Mouse (Mus musculus): ENCODE data around the gene Ppt2.

Gene Ppt2

GRCm38 (mm10) chr17:34627943-34628643 lies at the start of gene Ppt2:
Gene Ppt2 (minus strand): TSS chr17:34628510.
- H3K36me3 ChIP-seq (ENCODE audit: control insufficient read depth, insufficient read depth, low read length, poor library complexity, severe bottlenecking) = no peaks in the 10 kb centered on the region
- H3K27me3 ChIP-seq (ENCODE audit: control insufficient read depth, insufficient read depth, low read length, poor library complexity, severe bottlenecking) = no peaks in the 10 kb centered on the region; the same call in 1 of the 2 replicates
- DNase-seq (ENCODE audit: low read depth, low spot score) = no peak

GRCm38 (mm10) chr17:34676671-34677070 lies 48.4 kb upstream of the Ppt2 start:
- no peaks in the 10 kb centered on the region for H3K27me3 ChIP-seq (ENCODE audit: control insufficient read depth, insufficient read depth, low read length, poor library complexity, severe bottlenecking)
- DNase-seq (ENCODE audit: low read depth, low spot score) = no peak
- no peaks in the 10 kb centered on the region for H3K36me3 ChIP-seq (ENCODE audit: control insufficient read depth, insufficient read depth, low read length, poor library complexity, severe bottlenecking)

- no peak for DNase-seq (ENCODE audit: low read depth, low spot score)
- H3K27me3 ChIP-seq (ENCODE audit: control insufficient read depth, insufficient read depth, low read length, poor library complexity, severe bottlenecking) = no peaks in the 10 kb centered on the region
These were observed 47.8 kb upstream of the Ppt2 start for GRCm38 (mm10) chr17:34676093-34676460.

DNA sequence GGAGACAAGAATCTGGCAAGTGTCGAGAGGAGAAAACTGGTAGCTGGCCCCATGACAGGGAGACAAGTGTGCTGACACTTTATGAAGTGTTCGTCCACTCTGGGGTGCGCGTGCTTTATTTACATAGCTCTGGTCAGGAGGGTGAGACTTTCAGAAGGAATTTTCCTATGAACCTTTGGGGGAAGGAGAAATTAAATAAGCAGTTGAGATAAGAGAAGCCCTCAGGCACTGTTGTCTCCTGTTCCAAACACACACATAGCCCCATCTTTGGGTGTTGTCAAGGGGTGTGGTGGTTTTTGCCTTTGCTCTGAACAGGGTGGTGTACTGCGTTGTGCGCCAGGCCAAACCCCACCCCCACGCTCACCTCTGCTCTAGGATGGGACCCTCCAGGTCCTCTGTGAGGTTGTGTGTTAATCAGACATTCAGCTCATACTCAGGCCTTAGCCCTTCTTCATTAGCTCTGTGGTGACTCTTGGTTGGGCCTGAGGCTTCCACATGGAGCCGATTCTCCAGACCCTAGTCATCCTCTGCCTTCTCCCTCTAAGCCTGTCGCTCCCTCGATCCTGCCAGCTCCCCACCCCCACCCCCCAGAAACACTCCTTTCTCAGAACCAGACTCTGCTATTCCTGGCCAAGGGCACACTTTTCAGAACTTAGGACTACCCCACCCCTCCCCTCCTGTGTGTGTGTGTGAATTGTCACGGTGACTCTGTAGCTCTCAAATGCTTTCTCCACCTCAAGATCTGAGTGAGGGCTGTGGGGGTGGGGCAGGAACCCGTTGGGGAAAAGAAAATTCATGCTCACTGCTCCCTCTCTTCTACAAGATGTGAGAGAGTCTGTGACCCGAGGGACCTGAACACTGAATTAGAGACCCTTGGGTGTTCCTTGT lies 47.1 kb upstream of the Ppt2 start:
- no peaks in the 10 kb centered on the region; the same call in 1 of the 2 replicates for H3K27me3 ChIP-seq (ENCODE audit: control insufficient read depth, insufficient read depth, low read length, poor library complexity, severe bottlenecking)
- DNase-seq (ENCODE audit: low read depth, low spot score) = no peak
- H3K36me3 ChIP-seq (ENCODE audit: control insufficient read depth, insufficient read depth, low read length, poor library complexity, severe bottlenecking) = no peaks in the 10 kb centered on the region

More at GRCm38 (mm10) chr17:34676093-34676460, 47.8 kb upstream of the Ppt2 start:
- H3K36me3 ChIP-seq (ENCODE audit: control insufficient read depth, insufficient read depth, low read length, poor library complexity, severe bottlenecking) = no peaks in the 10 kb centered on the region

DNA sequence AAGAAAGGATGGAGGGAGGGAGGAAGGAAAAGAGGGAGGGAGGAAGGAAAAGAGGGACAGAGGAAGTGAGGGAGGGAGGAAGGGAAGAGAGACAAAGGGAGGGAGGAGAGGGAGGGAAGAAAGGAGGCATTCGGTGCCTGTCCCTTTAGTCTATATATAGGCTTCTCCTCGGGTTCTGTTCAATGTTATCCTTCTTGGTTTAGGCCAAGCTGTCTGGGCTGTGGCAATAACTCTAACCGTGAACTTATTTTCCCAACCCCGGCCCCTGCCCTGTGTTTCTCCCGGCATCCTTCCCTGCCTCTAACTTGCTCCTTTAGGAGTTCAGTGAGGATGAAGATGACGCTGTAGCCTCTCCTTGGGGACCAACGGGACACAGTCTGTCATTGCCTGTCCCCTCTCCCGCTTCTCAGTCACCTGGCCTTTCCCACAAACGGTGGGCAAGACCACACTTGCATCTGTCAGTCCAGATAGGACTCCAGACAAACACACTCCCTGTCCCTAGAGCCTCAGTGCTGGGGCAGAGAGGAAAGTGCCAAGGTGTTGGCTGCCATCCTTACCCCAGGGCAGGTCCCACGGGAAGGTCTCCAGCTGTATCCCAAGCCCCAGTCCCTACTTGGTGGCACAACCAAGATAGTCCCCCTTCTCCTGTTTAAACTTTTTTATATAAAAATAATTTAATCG lies 46.4 kb upstream of the Ppt2 start:
- DNase-seq (ENCODE audit: low read depth, low spot score) = no peak
- Histone ChIP-seq H3K36me3 (ENCODE audit: control insufficient read depth, insufficient read depth, low read length, poor library complexity, severe bottlenecking) (no peaks in the 10 kb centered on the region), H3K27me3 (ENCODE audit: control insufficient read depth, insufficient read depth, low read length, poor library complexity, severe bottlenecking) (no peaks in the 10 kb centered on the region; the same call in 1 of the 2 replicates)

GRCm38 (mm10) chr17:34673139-34673538 lies 44.8 kb upstream of the Ppt2 start:
- no peak for DNase-seq (ENCODE audit: low read depth, low spot score)
- Histone ChIP-seq H3K27me3 (ENCODE audit: control insufficient read depth, insufficient read depth, low read length, poor library complexity, severe bottlenecking) (no peaks in the 10 kb centered on the region; the same call in 1 of the 2 replicates), H3K36me3 (ENCODE audit: control insufficient read depth, insufficient read depth, low read length, poor library complexity, severe bottlenecking) (no peaks in the 10 kb centered on the region)

DNA sequence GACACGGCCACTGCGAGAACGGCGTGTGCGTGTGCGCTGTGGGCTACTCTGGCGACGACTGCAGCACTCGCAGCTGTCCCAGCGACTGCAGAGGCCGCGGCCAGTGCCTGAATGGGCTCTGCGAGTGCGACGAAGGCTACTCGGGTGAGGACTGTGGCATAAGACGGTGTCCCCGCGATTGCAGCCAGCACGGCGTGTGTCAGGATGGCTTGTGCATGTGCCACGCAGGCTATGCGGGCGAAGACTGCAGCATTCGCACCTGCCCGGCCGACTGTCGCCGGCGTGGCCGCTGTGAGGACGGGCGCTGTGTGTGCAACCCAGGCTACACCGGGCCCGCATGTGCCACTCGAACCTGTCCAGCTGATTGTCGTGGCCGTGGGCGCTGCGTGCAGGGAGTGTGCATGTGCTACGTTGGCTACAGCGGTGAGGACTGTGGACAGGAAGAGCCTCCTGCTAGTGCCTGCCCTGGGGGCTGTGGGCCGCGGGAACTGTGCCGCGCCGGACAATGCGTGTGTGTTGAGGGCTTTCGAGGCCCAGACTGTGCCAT lies 44.0 kb upstream of the Ppt2 start:
- Histone ChIP-seq H3K27me3 (ENCODE audit: control insufficient read depth, insufficient read depth, low read length, poor library complexity, severe bottlenecking) (no peaks in the 10 kb centered on the region; the same call in 1 of the 2 replicates), H3K36me3 (ENCODE audit: control insufficient read depth, insufficient read depth, low read length, poor library complexity, severe bottlenecking) (no peaks in the 10 kb centered on the region)
- no peak for DNase-seq (ENCODE audit: low read depth, low spot score)

DNA sequence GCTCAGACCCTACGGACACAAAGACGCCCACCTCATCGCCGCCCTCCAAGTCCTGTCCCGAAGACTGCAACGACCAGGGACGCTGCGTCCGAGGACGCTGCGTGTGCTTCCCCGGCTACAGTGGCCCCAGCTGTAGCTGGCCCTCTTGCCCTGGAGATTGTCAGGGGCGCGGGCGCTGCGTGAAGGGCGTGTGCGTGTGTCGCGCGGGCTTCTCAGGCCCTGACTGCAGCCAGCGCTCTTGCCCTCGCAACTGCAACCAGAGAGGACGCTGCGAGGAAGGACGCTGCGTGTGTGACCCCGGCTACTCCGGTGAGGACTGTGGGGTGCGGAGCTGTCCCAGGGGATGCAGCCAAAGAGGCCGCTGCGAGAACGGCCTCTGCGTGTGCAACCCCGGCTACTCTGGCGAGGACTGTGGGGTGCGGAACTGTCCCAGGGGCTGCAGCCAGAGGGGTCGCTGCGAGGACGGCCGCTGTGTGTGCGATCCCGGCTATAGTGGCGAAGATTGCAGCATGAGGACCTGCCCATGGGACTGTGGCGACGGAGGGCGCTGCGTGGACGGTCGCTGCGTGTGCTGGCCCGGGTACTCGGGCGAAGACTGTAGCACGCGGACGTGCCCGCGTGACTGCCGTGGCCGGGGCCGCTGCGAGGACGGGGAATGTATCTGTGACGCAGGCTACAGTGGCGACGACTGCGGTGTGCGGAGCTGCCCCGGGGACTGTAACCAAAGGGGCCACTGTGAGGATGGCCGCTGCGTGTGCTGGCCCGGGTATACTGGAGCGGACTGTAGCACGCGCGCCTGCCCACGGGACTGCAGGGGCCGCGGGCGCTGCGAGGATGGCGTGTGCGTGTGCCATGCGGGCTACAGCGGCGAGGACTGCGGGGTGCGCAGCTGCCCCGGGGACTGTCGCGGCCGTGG lies 43.1 kb upstream of the Ppt2 start:
- no peak for DNase-seq (ENCODE audit: low read depth, low spot score)
- no peaks in the 10 kb centered on the region; the same call in 1 of the 2 replicates for H3K27me3 ChIP-seq (ENCODE audit: control insufficient read depth, insufficient read depth, low read length, poor library complexity, severe bottlenecking)
- no peaks in the 10 kb centered on the region for H3K36me3 ChIP-seq (ENCODE audit: control insufficient read depth, insufficient read depth, low read length, poor library complexity, severe bottlenecking)

GRCm38 (mm10) chr17:34670235-34670634 lies 41.9 kb upstream of the Ppt2 start, which contains the start of gene Tnxb:
Gene Tnxb (plus strand): TSS chr17:34670535.
- Histone ChIP-seq H3K36me3 (ENCODE audit: control insufficient read depth, insufficient read depth, low read length, poor library complexity, severe bottlenecking) (no peaks in the 10 kb centered on the region), H3K27me3 (ENCODE audit: control insufficient read depth, insufficient read depth, low read length, poor library complexity, severe bottlenecking) (no peaks in the 10 kb centered on the region; the same call in 1 of the 2 replicates)
- no peak for DNase-seq (ENCODE audit: low read depth, low spot score)

- DNase-seq (ENCODE audit: low read depth, low spot score) = no peak
- Histone ChIP-seq H3K36me3 (ENCODE audit: control insufficient read depth, insufficient read depth, low read length, poor library complexity, severe bottlenecking) (no peaks in the 10 kb centered on the region), H3K27me3 (ENCODE audit: control insufficient read depth, insufficient read depth, low read length, poor library complexity, severe bottlenecking) (peaks cover 6% of the 10 kb centered on the region; the same call in 1 of the 2 replicates)
These were observed 36.2 kb upstream of the Ppt2 start for GRCm38 (mm10) chr17:34664472-34664871.

- H3K36me3 ChIP-seq (ENCODE audit: control insufficient read depth, insufficient read depth, low read length, poor library complexity, severe bottlenecking) = no peaks in the 10 kb centered on the region
- DNase-seq (ENCODE audit: low read depth, low spot score) = no peak
- H3K27me3 ChIP-seq (ENCODE audit: control insufficient read depth, insufficient read depth, low read length, poor library complexity, severe bottlenecking) = peaks cover 6% of the 10 kb centered on the region; the same call in 1 of the 2 replicates
These were observed 35.2 kb upstream of the Ppt2 start for GRCm38 (mm10) chr17:34663558-34663957.

GRCm38 (mm10) chr17:34662978-34663377 lies 34.7 kb upstream of the Ppt2 start:
- DNase-seq (ENCODE audit: low read depth, low spot score) = no peak
- Histone ChIP-seq H3K36me3 (ENCODE audit: control insufficient read depth, insufficient read depth, low read length, poor library complexity, severe bottlenecking) (no peaks in the 10 kb centered on the region), H3K27me3 (ENCODE audit: control insufficient read depth, insufficient read depth, low read length, poor library complexity, severe bottlenecking) (peaks cover 6% of the 10 kb centered on the region; the same call in 1 of the 2 replicates)

DNA sequence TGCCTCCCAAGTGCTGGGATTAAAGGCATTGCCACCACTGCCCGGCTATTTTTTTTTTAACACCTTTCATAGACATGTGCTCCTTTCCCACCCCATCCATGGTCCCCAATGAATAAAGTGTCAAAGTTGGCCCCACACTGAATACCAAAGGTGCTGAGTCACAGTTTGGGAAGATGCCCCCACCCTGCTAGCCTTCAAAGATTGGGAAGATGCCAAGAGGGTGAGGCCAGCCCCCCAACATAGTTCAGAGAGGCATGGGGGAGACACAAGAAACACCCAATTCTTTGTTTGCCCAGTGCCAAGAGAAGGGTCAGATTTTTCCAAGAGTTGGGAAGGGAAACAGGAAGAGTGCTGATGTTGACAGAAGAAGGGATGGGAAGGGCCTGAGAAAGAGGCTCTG lies 34.2 kb upstream of the Ppt2 start:
- Histone ChIP-seq H3K27me3 (ENCODE audit: control insufficient read depth, insufficient read depth, low read length, poor library complexity, severe bottlenecking) (peaks cover 6% of the 10 kb centered on the region; the same call in 1 of the 2 replicates), H3K36me3 (ENCODE audit: control insufficient read depth, insufficient read depth, low read length, poor library complexity, severe bottlenecking) (no peaks in the 10 kb centered on the region)
- DNase-seq (ENCODE audit: low read depth, low spot score) = no peak

All from splenic B cell, adult 2 months (primary cell).